Mouse (Mus musculus) stomach, embryonic 14.5 days (tissue): Measurements from ENCODE around the gene Glra4. TPM values are rescaled to one million over a fixed set of nuclear protein-coding genes. Genes with fewer than 3 reads are reported as not detected.
A peak's percentile ranks its signal among the peaks of the same experiment; 100 is the strongest.

ENCODE experiments used
- ATAC-seq: fragments of 200-750 bp; cut with Nextera tagmentation; 2 replicates; pipeline ENCODE4 v1.8.0; 2017; ENCODE audit warnings: low read depth, moderate TSS enrichment; ENCODE audit not compliant: insufficient number of reproducible peaks, insufficient read depth, low FRiP score
- H3K27ac ChIP-seq: fragments of 300-500 bp; sonication (generic); 2 replicates; pipeline ENCODE4 v1.5.1; 2014; ENCODE audit warnings: mild to moderate bottlenecking, low read length, moderate library complexity, mixed read lengths
- H3K27me3 ChIP-seq: fragments of 300-500 bp; sonication (generic); 2 replicates; pipeline ENCODE4 v1.6.1; 2014; ENCODE audit warnings: low read length, control low read depth, mixed read lengths; ENCODE audit not compliant: control insufficient read depth, insufficient read depth
- H3K36me3 ChIP-seq: fragments of 300-500 bp; sonication (generic); 2 replicates; pipeline ENCODE4 v1.6.1; 2014; ENCODE audit warnings: mild to moderate bottlenecking, control low read depth, low read length, moderate library complexity, mixed read lengths; ENCODE audit not compliant: control insufficient read depth, insufficient read depth
- H3K4me1 ChIP-seq: fragments of 300-500 bp; sonication (generic); 2 replicates; pipeline ENCODE4 v1.6.1; 2014; ENCODE audit warnings: low read length, control low read depth, mixed read lengths; ENCODE audit not compliant: control insufficient read depth, insufficient read depth
- H3K4me2 ChIP-seq: fragments of 300-500 bp; sonication (generic); replicated peaks from 2 replicates; pipeline ENCODE4 v1.6.1; 2014; ENCODE audit warnings: low read depth, low read length, control low read depth
- H3K4me3 ChIP-seq: fragments of 300-500 bp; sonication (generic); 2 replicates; pipeline ENCODE4 v1.5.1; 2014; ENCODE audit warnings: low read depth, low read length, control low read depth
- H3K9ac ChIP-seq: fragments of 300-500 bp; sonication (generic); replicated peaks from 2 replicates; pipeline ENCODE4 v1.6.1; 2014; ENCODE audit warnings: low read depth, mild to moderate bottlenecking, control low read depth, low read length, moderate library complexity, mixed read lengths
- H3K9me3 ChIP-seq: fragments of 300-500 bp; sonication (generic); 2 replicates; pipeline ENCODE4 v1.6.1; 2016; ENCODE audit warnings: low read depth, low read length, control low read depth; ENCODE audit not compliant: control insufficient read depth
- WGBS: fragments of 180-500 bp; shearing (Covaris S2); extraction: QIAGEN DNeasy Blood & Tissue Kit; methylation state at CpG from one replicate; pipeline ENCODE4 v1.1.7; 2014; 5-methylcytosine and 5-hydroxymethylcytosine counted together
- polyA plus RNA-seq: library from polyadenylated mRNA; unstranded; fragments of >200 nt; fragmentation: Nextera tagmentation; extraction: Ambion mirVana; gene quantifications from 2 replicates; pipeline ENCODE4 v1.2.1, GENCODE M21; 2014

The Glra4 gene
- polyA plus RNA-seq, 1 experiment from 2014 or later, result not detected

DNA sequence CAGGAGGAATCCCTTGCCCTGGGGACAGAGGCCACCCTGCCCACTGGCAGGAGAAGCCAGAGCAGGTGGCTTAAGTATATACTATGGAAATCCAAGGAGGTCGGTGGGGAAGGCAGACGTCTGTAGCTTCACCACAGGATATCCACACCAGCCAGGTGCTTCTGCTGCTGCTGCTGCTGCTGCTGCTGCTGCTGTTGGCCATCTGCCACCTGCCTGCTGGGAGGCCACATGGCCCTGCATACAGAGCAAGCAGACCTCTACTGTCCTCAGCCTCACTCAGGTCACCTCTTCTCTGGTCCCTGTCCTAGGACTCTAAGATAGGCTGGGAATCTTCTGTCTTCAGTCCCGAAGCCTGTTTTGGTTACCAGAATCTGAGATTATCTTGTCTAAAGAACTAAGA is 1.9 kb downstream of the Glra4 start:
- Histone ChIP-seq H3K36me3 (no peaks in the 10 kb centered on the region), H3K4me2 (no peak overlapping the region), H3K27me3 (no peaks in the 10 kb centered on the region), H3K27ac (no peak overlapping the region), H3K9ac (no peak overlapping the region), H3K9me3 (no peaks in the 10 kb centered on the region), H3K4me3 (no peak overlapping the region), H3K4me1 (no peaks in the 10 kb centered on the region)
- WGBS, result 64% methylated on average over 3 of the region's 3 CpGs
- no peak for ATAC-seq

DNA sequence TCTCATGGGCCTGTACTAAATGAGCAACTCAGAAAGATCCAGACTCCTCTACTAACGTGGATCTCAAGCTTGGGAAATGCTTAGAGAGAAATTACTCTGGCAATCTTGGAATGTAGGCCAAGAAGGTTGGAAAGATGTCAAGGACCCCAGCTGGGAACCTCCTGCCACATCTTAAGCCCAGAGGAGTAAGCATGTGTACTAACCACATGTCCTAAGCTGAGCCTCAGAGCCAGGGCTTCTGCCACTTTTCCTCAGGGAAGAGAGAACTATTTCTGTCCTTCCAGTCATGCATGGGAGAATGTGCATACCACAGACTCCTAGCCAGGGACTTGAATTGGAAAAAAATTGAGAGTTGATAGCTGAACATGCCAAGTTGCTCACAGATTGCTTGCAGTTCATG is 6.9 kb downstream of the Glra4 start:
- Histone ChIP-seq H3K4me1 (no peaks in the 10 kb centered on the region), H3K9me3 (no peaks in the 10 kb centered on the region), H3K36me3 (no peaks in the 10 kb centered on the region), H3K9ac (no peak overlapping the region), H3K27ac (no peak overlapping the region), H3K27me3 (no peaks in the 10 kb centered on the region), H3K4me2 (no peak overlapping the region), H3K4me3 (no peak overlapping the region)
- 79% methylated on average over 1 of the region's 1 CpGs for WGBS
- ATAC-seq, result no peak

DNA sequence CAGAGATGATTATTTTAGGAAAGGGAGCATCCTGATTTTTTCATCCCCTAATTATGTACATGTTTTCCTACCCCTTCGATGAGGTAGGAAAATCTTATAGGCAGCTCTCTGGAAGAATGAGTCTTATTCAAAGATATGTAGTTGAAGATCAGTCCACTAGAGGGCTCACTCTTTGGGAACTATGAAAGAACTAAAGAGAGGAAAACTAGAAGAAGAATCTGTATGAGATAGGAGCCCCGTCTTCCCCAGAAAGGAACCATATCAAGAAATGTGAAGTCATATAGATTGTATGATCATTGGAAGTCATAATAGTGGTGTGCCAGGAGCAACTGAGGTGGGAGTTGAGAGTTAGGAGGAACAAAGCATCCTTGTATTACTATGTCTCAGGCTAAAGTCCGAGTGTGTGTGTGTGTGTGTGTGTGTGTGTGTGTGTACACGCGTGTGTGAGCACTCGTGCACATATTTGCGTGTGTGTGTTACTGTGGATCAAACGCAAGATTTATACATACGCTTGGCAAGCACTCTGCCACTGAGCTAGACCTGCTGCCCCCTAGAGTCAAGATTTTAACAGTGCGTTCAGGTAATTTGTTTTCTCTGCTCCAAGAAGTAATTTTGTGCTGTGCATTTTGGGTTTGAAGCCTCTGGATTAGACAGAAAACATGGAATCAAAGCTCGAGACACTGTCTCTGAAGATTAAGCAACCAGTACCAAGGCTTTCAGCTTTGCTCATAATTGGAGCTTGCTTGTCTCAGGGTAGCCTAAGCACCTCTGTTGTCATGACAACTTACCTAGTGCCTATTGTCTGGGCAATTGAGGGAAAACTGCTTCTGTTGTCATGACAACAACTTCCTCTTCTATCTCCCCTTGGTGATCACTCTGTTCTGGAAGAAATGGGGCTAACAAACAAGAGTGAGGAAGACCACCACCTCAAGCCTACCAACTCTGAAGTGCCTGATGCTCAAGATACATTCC is 18.6 kb downstream of the Glra4 start:
- Histone ChIP-seq H3K4me3 (no peak overlapping the region), H3K9me3 (no peaks in the 10 kb centered on the region), H3K27me3 (no peaks in the 10 kb centered on the region), H3K4me1 (no peaks in the 10 kb centered on the region), H3K27ac (no peak overlapping the region), H3K4me2 (no peak overlapping the region), H3K9ac (no peak overlapping the region), H3K36me3 (peaks cover 5% of the 10 kb centered on the region; the same call in 1 of the 2 replicates)
- WGBS, result 76% methylated on average over 11 of the region's 11 CpGs
- no peak for ATAC-seq

DNA sequence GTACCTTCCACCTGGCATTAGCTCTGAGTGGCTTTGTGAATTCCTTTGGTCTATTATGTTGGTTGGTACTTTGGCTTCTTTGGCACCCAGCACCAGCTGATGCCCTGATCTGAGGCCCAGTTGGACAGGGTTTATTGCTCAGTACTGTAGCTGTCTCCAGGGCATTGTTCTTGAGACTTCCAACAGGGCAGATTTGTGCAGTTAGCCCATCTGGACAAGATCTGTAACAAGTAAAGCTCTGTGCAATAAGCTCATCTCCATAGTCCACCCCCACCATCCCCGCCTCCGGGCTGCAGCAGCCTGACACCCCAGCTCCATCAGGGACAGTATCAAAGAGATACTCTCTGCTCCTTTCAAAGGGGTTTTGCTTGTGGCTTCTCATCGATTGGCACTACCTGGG is 24.5 kb downstream of the Glra4 start:
- Histone ChIP-seq H3K4me1 (no peaks in the 10 kb centered on the region), H3K36me3 (peaks cover 3% of the 10 kb centered on the region; the same call in 1 of the 2 replicates), H3K9ac (no peak overlapping the region), H3K9me3 (no peaks in the 10 kb centered on the region), H3K4me3 (no peak overlapping the region), H3K27me3 (no peaks in the 10 kb centered on the region), H3K27ac (no peak overlapping the region), H3K4me2 (no peak overlapping the region)
- no peak for ATAC-seq
- 88% methylated on average over 3 of the region's 3 CpGs for WGBS

DNA sequence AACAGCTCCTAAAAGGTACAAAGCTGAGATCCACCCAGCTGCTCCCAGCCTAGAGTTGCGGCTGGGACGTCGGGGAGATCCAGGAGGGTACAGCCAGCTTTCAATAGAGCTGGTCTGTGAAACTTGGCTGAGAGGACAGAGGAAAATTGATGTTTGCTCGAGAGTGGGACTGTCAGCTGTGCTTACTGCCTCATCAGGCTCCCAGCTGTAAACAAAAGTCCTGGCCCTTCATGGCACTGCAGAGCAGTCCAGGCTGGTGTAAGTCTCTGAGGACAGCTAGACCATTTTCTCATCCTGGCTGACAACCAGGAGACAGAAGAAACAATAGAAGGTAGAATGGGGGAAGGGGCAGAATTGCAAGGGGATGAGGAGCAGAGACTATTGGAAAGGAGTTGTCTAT is 30.6 kb downstream of the Glra4 start:
- H3K9ac ChIP-seq, result no peak overlapping the region
- no peaks in the 10 kb centered on the region for H3K36me3 ChIP-seq
- H3K9me3 ChIP-seq, result no peaks in the 10 kb centered on the region
- no peaks in the 10 kb centered on the region for H3K27me3 ChIP-seq
- H3K4me2 ChIP-seq, result no peak overlapping the region
- no peak overlapping the region for H3K4me3 ChIP-seq
- H3K27ac ChIP-seq, result no peak overlapping the region
- 71% methylated on average over 4 of the region's 4 CpGs for WGBS
- H3K4me1 ChIP-seq, result no peaks in the 10 kb centered on the region
- no peak for ATAC-seq

DNA sequence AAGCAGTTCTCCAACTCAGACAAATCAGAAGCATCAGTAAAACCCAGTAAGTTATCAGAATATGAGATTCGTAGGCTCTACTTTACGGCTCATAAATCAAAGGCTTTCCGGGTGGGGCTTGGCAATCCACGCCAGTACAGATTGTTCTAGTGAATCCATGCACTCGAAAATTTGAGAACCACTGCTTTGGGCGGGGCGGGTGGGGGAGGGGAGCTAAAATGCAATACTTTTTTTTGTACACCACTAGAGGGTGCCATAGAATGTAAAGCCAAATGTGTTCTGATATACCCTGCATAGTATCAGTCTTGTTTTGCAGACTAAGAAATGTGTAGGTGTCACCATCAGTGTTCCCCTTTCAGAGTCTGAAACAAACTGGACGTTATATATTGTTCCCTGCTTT is 35.3 kb downstream of the Glra4 start:
- ATAC-seq, result no peak
- 79% methylated on average over 8 of the region's 8 CpGs for WGBS
- no peaks in the 10 kb centered on the region for H3K9me3 ChIP-seq
- no peak overlapping the region for H3K27ac ChIP-seq
- no peak overlapping the region for H3K4me2 ChIP-seq
- no peaks in the 10 kb centered on the region for H3K27me3 ChIP-seq
- no peaks in the 10 kb centered on the region for H3K36me3 ChIP-seq
- no peaks in the 10 kb centered on the region for H3K4me1 ChIP-seq
- no peak overlapping the region for H3K9ac ChIP-seq
- no peak overlapping the region for H3K4me3 ChIP-seq

DNA sequence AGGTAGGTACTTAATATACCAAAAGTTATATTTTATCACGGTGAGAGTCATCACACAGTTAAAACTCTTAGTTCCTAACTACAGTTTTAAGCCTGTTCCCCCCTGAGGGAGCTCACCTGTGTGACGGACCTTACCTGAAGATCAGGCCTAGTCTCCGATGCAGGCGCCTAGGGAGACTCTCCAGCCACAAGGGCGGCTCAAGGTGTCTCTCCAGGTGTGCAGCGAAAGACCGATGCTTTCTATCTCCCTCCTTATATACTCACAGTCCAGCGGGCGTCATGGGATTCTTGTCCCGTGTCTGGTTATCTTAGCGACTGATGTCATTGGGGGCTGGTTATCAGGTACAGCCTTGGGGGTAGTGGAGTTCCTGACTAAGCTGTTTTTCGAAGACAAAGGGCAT is 36.5 kb downstream of the Glra4 start, which contains the start of gene Morf4l2:
Morf4l2 (minus strand) TSS at position 232 of the 400 bp plus-strand sequence.
- Histone ChIP-seq H3K4me1 (peaks cover 3% of the 10 kb centered on the region; the same call in 1 of the 2 replicates), H3K27ac (peak within 1 kb of the TSS; percentile 88), H3K4me3 (peak within 1 kb of the TSS; percentile 32), H3K9ac (peak within 1 kb of the TSS; percentile 36), H3K27me3 (no peaks in the 10 kb centered on the region), H3K9me3 (no peaks in the 10 kb centered on the region), H3K4me2 (peak within 1 kb of the TSS; percentile 43), H3K36me3 (peaks cover under 1% of the 10 kb centered on the region; the same call in 1 of the 2 replicates)
- ATAC-seq, result no peak
- WGBS, result 88% methylated on average over 12 of the region's 12 CpGs

DNA sequence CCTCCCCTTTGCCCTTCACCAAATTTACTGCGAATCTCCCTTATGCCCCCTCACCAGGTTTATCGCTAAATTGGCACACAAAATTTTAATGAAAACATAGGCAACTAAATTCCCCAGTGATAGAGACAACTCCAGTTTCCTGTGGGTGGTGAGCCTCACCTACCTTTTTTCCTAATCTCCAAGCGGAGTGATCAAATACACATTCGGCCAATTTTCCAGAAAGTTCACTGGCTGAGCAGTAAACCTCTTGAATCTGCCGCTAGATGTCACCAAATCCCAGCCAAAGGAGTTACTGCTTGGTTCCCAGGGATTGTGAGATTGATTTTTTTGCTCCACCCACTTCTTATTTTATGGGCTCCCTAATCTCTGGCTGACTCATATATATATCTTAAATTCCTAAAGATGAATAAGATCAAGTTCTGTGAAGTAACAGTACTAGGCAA is 37.3 kb downstream of the Glra4 start:
- H3K9ac ChIP-seq, result peak overlapping the region; percentile 36
- 27% methylated on average over 5 of the region's 5 CpGs for WGBS

More for the DNA sequence above, 37.3 kb downstream of the Glra4 start:
- peaks cover 3% of the 10 kb centered on the region; the same call in 1 of the 2 replicates for H3K4me1 ChIP-seq
- H3K36me3 ChIP-seq, result peaks cover 4% of the 10 kb centered on the region; the same call in 1 of the 2 replicates
- H3K4me2 ChIP-seq, result peak overlapping the region; percentile 43
- H3K27ac ChIP-seq, result peak overlapping the region; percentile 88
- ATAC-seq, result no peak
- H3K4me3 ChIP-seq, result peak overlapping the region; percentile 32
- H3K27me3 ChIP-seq, result no peaks in the 10 kb centered on the region
- no peaks in the 10 kb centered on the region for H3K9me3 ChIP-seq
